Mouse (Mus musculus): ENCODE results near the gene Meis1.

The Meis1 gene

GRCm38 (mm10) chr11:18989669-18990243 is 29.0 kb downstream of the Meis1 start:
- DNase-seq (ENCODE audit: low read depth) = no peak

- DNase-seq (ENCODE audit: low read depth) = peak; percentile 74
Observed at GRCm38 (mm10) chr11:18988637-18989263, 30.0 kb downstream of the Meis1 start.

GRCm38 (mm10) chr11:18983813-18984212 is 35.0 kb downstream of the Meis1 start:
- DNase-seq (ENCODE audit: low read depth) = no peak

- no peak for DNase-seq (ENCODE audit: low read depth)
Observed at GRCm38 (mm10) chr11:18983294-18983693, 35.5 kb downstream of the Meis1 start.

- no peak for DNase-seq (ENCODE audit: low read depth)
Observed at GRCm38 (mm10) chr11:18982331-18982730, 36.5 kb downstream of the Meis1 start.

GRCm38 (mm10) chr11:18981367-18981766 is 37.4 kb downstream of the Meis1 start:
- DNase-seq (ENCODE audit: low read depth) = no peak

GRCm38 (mm10) chr11:18980615-18981014 is 38.2 kb downstream of the Meis1 start:
- no peak for DNase-seq (ENCODE audit: low read depth)

- no peak for DNase-seq (ENCODE audit: low read depth)
Observed at GRCm38 (mm10) chr11:18975087-18975486, 43.7 kb downstream of the Meis1 start.

- DNase-seq (ENCODE audit: low read depth) = no peak
Observed at GRCm38 (mm10) chr11:18973808-18974207, 45.0 kb downstream of the Meis1 start.

GRCm38 (mm10) chr11:18972968-18973367 is 45.8 kb downstream of the Meis1 start:
- no peak for DNase-seq (ENCODE audit: low read depth)

- no peak for DNase-seq (ENCODE audit: low read depth)
Observed at GRCm38 (mm10) chr11:18971551-18971950, 47.2 kb downstream of the Meis1 start.

- no peak for DNase-seq (ENCODE audit: low read depth)
Observed at GRCm38 (mm10) chr11:18969920-18970336, 48.9 kb downstream of the Meis1 start.

GRCm38 (mm10) chr11:18964418-18964817 is 54.4 kb downstream of the Meis1 start:
- no peak for DNase-seq (ENCODE audit: low read depth)

GRCm38 (mm10) chr11:18963202-18964136 is 55.3 kb downstream of the Meis1 start:
- no peak for DNase-seq (ENCODE audit: low read depth)

GRCm38 (mm10) chr11:18959465-18959864 is 59.3 kb downstream of the Meis1 start:
- DNase-seq (ENCODE audit: low read depth) = no peak

- no peak for DNase-seq (ENCODE audit: low read depth)
Observed at GRCm38 (mm10) chr11:18957805-18958770, 60.7 kb downstream of the Meis1 start.

- no peak for DNase-seq (ENCODE audit: low read depth)
Observed at GRCm38 (mm10) chr11:18957097-18957804, 61.5 kb downstream of the Meis1 start.

- DNase-seq (ENCODE audit: low read depth) = no peak
Observed at GRCm38 (mm10) chr11:18955969-18956368, 62.8 kb downstream of the Meis1 start.

- no peak for DNase-seq (ENCODE audit: low read depth)
Observed at GRCm38 (mm10) chr11:18954852-18955251, 63.9 kb downstream of the Meis1 start.

GRCm38 (mm10) chr11:18953892-18954291 is 64.9 kb downstream of the Meis1 start:
- no peak for DNase-seq (ENCODE audit: low read depth)

Measured in fibroblast of lung, adult 2 months (primary cell).